Mouse (Mus musculus): ENCODE data around the gene Cerkl. TPM values are rescaled to one million over a fixed set of nuclear protein-coding genes. Genes with fewer than 3 reads are reported as not detected.

Cerkl gene
- polyA plus RNA-seq (2012; rRNA removed), result 2.2 and 2.6 TPM in 2 replicates

DNA sequence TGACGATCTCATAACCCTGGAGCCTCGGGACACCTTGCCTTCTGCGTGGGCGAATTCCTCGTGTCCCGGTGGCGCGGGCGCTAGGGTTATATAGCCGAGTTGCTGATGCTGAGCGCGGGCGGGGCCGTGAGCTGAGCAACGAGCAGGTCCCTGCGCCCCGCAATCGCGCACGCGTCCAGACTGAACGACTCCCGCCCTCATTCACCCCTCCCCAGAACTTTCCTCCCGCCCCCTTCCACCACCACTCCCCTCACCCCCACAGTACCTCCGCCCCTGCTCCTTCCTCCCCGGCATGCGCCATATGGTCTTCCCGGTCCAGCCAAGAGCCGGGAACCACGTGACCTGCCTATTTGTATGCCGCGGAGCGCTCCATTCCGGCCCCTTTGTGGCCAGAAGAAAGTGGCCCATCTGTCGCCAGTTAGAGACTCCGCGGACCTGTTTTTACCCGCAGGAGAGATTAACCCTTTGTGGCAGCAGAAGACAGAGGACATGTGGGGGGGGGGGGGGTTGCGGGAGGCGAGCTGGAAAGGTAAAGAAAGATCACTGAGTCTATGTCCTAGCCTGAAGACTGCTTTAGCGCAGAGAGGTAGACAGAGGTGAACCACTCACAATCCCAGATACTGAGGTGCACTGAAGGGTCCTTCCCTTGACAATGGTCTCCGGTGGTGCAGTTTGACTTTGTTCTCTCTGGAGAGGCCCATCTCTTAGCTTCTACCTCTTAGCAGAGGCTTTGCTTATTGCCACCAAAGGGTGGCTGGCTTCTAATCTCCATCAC is at the start of gene Cerkl, which contains the start of gene Neurod1:
Cerkl (minus strand) TSS at position 211 of the 775 bp plus-strand sequence.
Neurod1 (minus strand) TSS at position 177 of the 775 bp plus-strand sequence.
- DNase-seq (ENCODE audit: extremely low spot score in 1 of 2, low spot score in 1 of 2), result peak in 1 of 2 experiments; percentile 69

DNA sequence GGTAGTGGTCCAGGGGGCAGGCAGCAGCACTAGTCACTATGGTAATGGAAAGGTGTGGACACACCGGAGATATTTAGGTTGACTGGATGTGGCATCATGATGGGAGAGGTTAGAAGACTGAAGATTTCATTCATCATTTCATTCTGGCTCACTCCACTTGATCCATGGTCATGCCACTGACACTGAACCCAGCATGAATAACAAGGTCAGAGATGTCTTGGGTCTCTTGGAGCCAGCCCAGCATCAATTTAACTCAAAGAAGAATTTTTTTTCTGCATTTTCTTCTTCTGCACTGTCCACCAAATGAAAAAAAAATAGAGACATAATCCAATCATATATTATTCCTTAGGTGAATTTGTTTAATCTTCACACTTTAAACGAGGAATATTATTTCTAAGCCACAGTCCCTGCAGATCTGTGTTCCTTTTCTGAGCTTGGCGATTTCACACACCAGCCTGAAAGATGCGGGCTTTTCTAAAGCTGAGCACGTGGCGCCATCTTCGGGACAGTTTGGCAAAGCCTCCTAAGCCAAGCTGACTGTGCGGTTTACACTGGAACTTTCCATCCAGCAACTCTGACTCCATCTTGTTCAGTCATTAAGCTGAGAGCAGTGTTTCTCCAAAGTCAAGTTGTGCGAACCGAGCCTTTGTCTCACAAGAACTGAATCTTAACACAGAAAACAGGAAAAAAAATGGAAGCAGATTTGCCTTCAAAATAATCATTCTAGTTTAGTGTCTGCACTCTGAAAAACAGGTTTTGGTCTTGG is 42.6 kb upstream of the Cerkl start:
- DNase-seq (ENCODE audit: extremely low spot score in 1 of 2, low spot score in 1 of 2), result peak; percentile 23 to 88

DNA sequence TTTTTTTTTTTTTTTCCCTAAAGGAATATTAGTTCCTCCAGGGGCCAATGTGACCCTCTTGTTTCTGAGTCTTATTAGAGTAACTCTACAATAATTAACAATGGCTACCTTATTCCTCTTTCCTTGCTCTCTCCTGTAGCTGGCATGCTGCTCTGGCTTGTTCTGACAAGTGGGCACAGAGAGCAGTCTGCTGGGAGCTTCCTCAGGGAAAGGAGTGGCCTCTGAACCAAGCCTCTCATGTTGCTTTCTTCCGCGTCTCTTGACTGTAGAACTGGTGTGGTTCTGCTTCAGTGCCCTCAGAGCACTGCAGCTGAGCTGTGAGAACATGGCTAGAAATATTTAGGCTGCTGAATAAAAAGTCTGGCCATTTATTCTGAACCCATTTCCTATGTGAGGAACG is 28.5 kb upstream of the Cerkl start:
- no peak for DNase-seq (ENCODE audit: extremely low spot score in 1 of 2, low spot score in 1 of 2)

DNA sequence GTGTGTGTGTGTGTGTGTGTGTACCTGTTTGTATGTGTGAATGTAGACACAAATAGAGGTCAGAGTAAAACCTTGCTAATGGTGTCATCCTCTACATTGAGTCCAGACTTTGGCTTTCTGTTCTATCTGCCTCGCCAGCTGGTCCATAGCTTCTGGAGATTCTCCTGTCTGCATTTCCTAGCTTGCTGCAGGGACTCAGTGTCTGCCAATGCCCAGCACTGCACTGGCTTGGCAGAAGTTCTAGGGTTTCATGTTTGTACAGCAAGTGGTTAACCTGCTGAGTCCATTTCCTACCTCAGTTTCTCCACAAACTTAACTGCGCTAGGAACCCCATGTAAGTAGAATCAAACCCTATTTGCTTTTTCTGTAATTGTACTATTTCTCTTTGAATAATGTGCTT is 25.9 kb upstream of the Cerkl start:
- DNase-seq (ENCODE audit: extremely low spot score in 1 of 2, low spot score in 1 of 2), result no peak

DNA sequence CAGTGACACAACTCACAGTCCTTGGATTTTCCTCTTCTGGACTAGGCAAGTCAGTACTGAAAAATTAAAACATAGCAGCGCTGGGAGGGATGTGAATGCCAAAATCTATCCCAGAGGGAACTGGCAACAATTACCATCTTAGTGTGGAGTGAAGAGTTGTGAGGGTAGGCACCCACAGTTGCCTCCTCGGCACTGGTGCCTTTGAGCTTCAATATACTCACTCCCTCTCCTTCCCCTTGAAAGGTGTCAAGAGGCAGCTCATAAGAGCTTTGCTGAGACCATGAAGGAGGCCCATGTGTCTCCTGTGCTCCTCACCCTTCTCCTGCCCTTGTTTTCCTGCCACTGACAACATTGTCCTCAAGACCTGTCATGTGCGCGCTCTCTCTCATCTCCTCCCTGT is 5.8 kb upstream of the Cerkl start:
- DNase-seq (ENCODE audit: extremely low spot score in 1 of 2, low spot score in 1 of 2), result no peak

DNA sequence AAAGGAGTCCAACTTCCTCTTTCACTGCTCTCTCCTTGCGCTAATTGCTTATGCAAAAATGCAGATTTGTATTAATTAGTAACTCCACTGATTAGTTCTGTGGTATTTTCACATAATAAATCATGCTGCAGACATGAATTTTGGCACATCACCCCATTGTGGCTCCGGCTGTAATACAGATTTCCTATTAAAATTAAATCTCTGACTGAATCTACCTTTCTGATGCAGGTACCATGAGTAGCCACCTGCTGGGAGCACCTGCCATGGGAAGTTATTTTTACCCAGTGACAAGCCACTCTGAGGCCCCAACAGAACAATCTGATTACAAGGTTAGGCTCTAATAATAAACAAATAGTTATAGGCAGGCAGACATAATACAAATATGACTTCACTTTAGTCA is 5.3 kb upstream of the Cerkl start:
- DNase-seq (ENCODE audit: extremely low spot score in 1 of 2, low spot score in 1 of 2), result no peak

DNA sequence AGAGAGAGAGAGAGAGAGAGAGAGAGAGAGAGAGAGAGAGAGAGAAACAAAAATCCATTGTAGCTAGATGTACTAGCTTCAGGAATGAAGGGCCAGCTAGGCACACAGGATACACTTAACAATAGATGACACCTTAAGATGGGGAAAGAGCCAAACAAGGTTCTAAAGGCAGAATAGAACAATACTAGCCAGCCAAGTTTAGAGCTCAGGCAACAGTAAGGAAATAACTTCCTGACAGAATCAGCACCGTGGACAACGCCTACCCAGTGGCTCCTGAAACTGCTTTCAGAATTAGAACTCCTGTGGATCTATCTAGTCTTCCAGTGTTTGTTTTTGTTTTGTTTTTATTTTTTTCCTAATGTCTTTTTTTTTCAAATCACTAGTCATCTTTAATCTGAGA is 4.0 kb upstream of the Cerkl start:
- DNase-seq (ENCODE audit: extremely low spot score in 1 of 2, low spot score in 1 of 2), result no peak

DNA sequence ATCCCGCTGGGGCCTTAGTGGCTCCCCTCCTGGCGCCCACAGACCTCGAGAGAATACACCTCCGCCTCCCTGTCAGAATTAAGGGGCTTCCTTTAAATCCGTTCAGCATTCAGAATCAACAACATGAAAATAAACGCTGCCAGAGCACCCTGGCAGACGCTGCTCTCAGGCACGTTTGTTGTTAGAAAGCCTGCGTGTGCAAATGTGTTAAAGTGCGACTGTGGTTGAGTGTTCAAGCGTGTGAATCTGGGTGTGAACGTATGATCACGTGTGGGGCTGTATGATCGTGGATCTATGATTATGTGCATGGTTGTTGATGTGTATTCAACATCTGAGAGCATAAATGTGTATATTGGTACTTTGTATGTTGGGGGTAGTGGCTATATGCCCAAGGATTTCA is 3.5 kb upstream of the Cerkl start:
- DNase-seq (ENCODE audit: extremely low spot score in 1 of 2, low spot score in 1 of 2), result no peak

DNA sequence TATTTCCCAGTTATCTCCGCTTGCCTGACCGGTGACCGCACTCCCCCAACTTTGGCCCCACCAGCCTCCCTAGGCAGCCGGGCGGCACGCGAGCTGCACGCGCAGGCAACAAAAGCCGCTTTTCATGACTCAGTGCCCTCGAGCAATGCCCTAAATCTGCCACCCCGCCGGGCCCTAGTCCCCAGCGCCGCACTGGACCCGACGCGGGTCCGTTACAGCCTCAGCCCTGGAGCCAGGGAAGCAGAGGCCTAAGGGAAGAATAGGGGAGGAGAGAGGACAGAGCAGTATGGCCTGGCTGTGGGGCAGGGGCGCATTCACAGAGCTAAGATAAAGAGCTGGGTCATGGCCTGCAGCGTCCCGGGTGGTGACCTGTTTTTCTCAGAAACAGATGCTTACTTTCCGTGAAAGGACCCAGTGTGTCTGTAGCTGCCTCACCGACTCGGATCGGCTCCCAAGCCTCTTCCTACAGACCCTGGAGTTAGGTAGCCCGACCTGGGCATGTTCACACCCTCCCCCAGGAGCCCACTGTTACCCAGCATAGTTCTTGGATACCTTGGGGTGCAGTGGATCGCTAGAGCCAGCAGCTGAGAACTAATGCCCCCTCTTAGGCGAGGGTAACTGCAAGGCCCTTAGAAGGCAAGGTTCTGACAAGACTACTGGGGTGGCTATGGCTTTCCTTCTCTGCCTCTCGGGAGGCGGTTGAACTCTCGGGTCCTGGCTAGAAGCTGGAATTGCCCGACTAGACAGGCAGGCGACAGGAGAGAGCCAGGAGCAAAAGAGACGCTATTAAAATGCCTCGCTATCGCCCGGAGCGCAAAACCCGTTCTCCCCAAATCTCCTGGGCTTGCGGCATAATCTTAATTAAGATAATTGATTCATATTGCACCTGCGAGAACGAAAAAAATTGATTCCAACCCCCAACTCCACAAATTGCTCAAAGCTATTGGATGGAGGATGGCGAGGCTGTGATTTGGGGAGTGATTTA is 2.8 kb upstream of the Cerkl start:
- DNase-seq (ENCODE audit: extremely low spot score in 1 of 2, low spot score in 1 of 2), result no peak

DNA sequence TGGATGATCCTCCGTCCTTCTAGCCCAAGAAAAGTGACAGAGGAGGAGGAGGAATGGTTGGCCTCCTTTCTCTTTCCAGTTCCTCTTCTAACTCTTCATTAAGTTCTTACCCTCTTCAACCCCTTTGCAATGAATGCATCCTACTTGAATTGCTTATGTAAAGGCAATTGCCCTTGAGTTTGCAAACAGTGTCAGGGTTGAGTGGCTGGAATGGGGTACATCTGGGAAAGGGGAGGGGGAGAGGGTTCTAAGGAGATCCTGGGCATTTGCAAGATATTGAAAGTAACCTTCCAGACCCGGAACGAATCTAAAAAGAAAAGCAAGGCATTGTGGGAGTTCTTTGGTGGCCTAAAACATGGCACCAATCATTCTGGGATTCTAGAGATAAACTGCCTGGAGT is 1.3 kb upstream of the Cerkl start:
- DNase-seq (ENCODE audit: extremely low spot score in 1 of 2, low spot score in 1 of 2), result no peak

DNA sequence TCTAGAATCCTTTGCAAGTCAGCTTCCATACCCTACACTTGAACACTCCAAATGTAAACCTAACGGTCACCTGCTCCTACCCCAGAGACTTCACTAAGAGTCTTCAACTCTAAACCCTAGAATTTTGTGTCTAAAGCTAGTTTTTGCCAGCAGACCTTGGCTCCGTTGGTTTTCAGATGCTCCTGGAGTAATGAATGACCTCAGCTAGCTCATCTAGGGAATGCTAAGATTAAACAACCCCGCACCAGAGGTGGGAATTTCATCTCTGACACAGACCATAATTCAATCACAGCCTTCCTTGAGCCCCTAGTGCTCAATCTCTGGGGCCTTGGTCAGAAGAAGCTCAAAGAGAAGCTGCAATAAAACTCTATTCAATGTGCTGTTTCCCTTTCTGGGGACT is 849 bp upstream of the Cerkl start:
- no peak for DNase-seq (ENCODE audit: extremely low spot score in 1 of 2, low spot score in 1 of 2)

DNA sequence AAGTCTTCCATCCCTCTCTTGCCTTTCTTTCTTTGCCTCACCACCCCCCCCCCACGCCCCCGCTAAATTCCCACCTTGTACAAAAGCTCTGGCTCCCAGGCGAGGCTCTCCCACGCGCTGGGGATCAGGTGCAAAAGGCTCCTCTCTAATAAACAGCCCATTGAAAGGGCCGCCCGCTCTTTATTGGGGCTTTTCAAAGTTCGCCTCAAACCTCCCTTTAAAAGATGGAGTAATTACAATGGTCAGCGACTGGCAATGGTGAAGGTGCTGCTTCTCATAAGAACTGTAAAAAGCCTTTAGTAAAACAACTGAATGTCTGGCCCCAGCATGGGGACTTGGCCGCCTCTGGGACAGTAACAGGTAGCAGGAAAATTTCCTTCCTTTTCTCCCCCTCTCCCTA is 939 bp downstream of the Cerkl start:
- no peak for DNase-seq (ENCODE audit: extremely low spot score in 1 of 2, low spot score in 1 of 2)

DNA sequence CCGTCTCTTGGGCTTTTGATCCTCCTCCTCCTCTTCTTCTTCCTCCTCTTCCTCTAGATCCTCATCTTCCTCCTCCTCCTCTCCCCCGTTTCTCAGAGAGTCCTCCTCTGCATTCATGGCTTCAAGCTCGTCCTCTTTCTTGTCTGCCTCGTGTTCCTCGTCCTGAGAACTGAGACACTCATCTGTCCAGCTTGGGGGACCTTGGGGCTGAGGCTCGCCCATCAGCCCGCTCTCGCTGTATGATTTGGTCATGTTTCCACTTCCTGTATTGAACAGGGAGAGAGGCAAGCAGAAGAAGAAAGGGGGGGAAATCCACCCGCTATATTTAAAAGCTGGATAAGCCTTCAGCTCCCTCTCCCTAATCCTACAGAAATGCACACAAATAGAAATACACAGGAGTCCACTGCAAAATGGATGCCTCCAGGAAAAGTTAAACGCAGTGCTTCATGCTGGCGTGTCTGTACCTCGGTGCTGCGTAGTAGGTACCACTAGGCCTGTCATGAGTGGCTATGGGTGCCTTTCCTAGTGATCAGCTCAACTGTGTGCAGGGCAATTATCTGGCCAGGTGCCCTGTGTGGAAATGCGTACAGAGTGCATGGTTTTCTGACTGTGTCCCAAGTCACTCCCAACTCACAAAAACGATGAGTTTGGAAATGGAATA is 1.7 kb downstream of the Cerkl start:
- no peak for DNase-seq (ENCODE audit: extremely low spot score in 1 of 2, low spot score in 1 of 2)

DNA sequence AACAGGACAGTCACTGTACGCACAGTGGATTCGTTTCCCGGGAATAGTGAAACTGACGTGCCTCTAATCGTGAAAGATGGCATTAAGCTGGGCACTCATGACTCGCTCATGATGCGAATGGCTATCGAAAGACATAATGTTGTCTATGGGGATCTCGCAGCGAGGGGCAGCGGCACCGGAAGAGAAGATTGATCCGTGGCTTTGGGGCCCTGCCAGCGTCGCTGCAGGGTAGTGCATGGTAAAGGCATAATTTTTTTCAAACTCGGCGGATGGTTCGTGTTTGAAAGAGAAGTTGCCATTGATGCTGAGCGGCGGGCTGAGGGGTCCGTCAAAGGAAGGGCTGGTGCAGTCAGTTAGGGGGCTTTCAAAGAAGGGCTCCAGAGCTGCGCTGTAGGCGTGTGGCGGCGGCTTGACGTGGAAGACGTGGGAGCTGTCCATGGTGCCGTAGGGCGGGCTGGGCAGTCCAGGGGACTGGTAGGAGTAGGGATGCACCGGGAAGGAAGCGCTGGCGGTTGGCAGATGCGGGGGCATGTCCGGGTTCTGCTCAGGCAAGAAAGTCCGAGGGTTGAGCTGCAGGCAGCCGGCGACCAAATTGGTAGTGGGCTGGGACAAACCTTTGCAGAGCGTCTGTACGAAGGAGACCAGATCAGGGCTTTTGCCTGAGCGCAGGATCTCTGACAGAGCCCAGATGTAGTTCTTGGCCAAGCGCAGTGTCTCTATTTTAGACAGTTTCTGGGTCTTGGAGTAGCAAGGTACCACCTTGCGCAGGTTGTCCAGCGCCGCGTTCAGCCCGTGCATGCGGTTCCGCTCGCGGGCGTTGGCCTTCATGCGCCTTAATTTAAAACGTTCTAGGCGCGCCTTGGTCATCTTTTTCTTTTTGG is 2.4 kb downstream of the Cerkl start:
- peak in 1 of 2 experiments; percentile 60 for DNase-seq (ENCODE audit: extremely low spot score in 1 of 2, low spot score in 1 of 2)

DNA sequence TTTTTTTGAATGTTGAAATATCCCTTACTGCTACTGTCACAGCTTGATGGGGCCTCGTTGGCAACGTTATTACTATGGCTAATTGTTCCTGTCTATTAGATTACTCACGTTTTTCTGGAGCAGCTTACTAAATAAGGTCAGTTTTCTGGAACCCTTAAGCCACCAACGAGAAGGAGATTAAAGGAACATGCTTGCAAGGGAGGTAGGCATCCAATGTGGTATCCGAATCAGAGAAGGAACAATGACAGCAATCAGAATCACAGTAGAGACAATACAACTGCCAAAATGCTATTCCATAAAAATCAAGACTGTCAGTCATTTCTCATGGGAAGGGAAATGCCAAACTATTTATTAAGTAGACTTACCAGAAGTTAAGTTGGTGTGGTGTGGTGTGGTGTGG is 5.1 kb downstream of the Cerkl start:
- no peak for DNase-seq (ENCODE audit: extremely low spot score in 1 of 2, low spot score in 1 of 2)

DNA sequence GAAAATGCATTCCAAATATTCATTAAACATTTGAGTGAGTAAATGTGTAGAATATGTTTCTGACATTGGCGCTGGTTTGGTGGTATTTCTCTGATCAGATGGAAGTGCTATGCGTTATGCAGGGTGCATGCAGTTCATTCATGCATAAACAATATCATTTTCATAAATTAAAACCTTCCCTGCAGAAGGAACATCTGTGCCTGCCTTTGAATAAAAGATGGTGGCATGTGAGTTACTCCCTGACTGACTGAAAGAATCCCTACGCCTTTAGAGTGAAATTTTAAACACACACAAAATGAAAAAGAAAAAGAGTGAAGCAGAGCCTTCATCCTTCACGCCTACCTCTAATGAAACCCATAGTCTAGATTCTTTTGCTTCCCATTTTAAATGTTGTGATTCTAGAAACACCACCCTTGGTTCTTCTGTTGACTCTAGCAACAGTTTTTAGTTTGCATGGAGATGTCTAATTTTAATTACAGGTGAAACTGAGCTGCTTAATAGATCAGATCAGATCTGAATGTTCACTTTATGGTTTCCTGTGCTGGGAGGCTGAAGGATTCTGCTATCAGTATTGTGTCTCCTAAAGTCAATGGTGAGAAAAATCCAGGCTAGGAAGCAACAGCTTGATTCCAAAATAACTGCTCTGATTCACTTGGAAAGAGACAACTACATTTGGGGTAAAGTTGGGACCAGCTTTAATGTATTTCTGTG is 5.7 kb downstream of the Cerkl start:
- DNase-seq (ENCODE audit: extremely low spot score in 1 of 2, low spot score in 1 of 2), result no peak

DNA sequence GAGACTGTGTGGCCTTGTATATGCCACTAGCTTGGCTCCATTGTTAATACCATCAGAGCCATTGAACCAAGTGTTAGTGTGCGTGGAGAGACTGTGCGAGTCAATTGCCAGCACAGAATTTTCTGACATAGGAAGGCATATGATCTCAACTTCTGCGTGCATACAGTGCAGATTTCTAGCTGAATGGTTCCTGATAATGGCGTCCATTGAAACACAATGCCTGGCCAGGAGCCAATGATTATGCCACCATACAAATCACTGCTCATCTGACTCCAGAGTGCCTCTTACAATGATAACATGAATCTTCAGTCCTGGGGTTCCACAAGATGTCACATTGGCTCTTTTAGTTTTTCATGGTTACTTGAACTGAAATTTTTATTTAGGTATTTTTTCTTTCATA is 7.2 kb downstream of the Cerkl start:
- DNase-seq (ENCODE audit: extremely low spot score in 1 of 2, low spot score in 1 of 2), result no peak

DNA sequence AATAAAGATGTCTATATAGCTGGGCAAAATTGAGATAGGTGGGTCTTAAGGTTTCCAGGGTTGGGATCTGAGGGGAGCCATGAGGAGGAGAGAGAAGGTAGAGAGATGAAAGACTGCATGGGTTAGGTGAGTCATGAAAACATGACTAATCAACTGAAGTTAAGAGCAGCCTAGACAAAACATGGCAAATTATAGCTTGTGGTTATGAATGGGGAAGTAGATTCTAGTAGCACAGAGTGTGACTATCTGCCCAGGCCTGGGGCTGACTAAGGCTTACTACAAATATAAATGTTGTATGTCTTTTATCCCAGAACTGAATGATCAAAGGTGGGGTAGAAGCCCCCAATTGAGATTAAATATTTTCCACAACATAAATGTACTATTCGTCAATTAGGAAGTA is 9.4 kb downstream of the Cerkl start:
- no peak for DNase-seq (ENCODE audit: extremely low spot score in 1 of 2, low spot score in 1 of 2)
